Mouse (Mus musculus) embryonic fibroblast, embryonic 13.5 days (primary cell): ENCODE results near the gene Tmprss12. TPM values are rescaled to one million over a fixed set of nuclear protein-coding genes. Genes with fewer than 3 reads are reported as not detected.

ENCODE experiments used
- H3K27ac ChIP-seq: 2 replicates; pipeline ENCODE4 v1.5.1; 2012; ENCODE audit warnings: low read length, control low read depth, inconsistent platforms; ENCODE audit not compliant: insufficient read depth
- H3K4me1 ChIP-seq: 2 replicates; pipeline ENCODE4 v1.6.1; 2011; ENCODE audit warnings: low read length; ENCODE audit not compliant: control insufficient read depth, insufficient read depth
- H3K4me3 ChIP-seq: 2 replicates; pipeline ENCODE4 v1.5.1; 2011; ENCODE audit warnings: mild to moderate bottlenecking, control low read depth, low read length; ENCODE audit not compliant: insufficient read depth
- CTCF ChIP-seq: IDR thresholded peaks from 2 replicates; pipeline ENCODE4 v1.5.1; 2011; ENCODE audit warnings: mild to moderate bottlenecking, control low read depth, low read length, moderate library complexity, borderline replicate concordance; ENCODE audit not compliant: insufficient read depth
- POLR2A ChIP-seq: IDR thresholded peaks from 2 replicates; pipeline ENCODE4 v1.6.1; 2011; ENCODE audit warnings: low read depth, mild to moderate bottlenecking, control low read depth, low read length, moderate library complexity
- polyA plus RNA-seq: library from polyadenylated mRNA; stranded (reverse); fragments of >200 nt; gene quantifications from 2 replicates; pipeline ENCODE4 v1.2.4, GENCODE M21; 2011; ENCODE audit warnings: low read depth; ENCODE audit not compliant: missing spikeins, insufficient read length

Gene Tmprss12
- not detected in 2 replicates for polyA plus RNA-seq

GRCm38 (mm10) chr15:100280626-100281025 lies at the start of gene Tmprss12:
TSS of gene Tmprss12 (plus strand) at chr15:100280837.
- H3K27ac ChIP-seq, result no peak within 1 kb of the TSS
- H3K4me1 ChIP-seq, result no peaks in the 10 kb centered on the region
- no peak within 1 kb of the TSS for H3K4me3 ChIP-seq
- TF ChIP-seq POLR2A (no peak), CTCF (no peak)

- TF ChIP-seq CTCF, result no peak
- TF ChIP-seq POLR2A, result no peak
- no peak overlapping the region for H3K27ac ChIP-seq
- peaks cover 10% of the 10 kb centered on the region for H3K4me1 ChIP-seq
- H3K4me3 ChIP-seq, result no peak overlapping the region
Measured at GRCm38 (mm10) chr15:100231616-100232525, 48.8 kb upstream of the Tmprss12 start.

DNA sequence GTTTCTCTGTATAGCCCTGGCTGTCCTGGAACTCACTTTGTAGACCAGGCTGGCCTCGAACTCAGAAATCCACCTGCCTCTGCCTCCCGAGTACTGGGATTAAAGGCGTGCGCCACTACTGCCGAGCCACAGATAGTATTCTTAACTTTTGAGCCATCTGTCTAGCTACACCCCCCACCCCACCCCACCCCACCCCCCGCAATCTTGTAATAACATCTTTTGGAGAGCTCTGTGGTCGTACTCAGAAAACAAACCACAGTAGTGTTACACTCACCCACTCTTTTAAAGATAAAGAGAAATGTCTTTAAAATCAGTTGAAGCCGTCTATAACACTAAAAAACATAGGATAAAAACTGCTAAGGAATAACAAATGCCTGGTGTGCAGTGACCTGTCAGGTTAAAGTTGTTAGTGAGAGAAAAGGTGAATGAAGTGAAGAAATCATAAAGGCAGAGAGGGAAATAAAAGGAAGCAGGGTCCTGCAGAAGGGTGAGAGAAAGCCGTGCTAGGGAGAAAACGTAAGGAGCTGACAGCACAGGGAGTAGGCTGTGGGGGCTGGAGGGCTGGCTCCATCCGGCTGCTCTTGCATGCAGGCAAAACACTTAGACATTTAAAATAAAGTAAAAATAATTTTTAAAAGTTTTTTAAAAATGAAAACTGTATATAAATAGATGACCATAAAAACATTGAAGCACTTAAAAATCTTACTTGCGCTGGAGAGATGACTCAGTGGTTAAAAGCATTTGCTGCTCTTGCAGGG lies 45.2 kb upstream of the Tmprss12 start:
- H3K4me3 ChIP-seq, result no peak overlapping the region
- H3K4me1 ChIP-seq, result peaks cover 14% of the 10 kb centered on the region
- no peak for TF ChIP-seq POLR2A
- no peak for TF ChIP-seq CTCF
- H3K27ac ChIP-seq, result no peak overlapping the region

DNA sequence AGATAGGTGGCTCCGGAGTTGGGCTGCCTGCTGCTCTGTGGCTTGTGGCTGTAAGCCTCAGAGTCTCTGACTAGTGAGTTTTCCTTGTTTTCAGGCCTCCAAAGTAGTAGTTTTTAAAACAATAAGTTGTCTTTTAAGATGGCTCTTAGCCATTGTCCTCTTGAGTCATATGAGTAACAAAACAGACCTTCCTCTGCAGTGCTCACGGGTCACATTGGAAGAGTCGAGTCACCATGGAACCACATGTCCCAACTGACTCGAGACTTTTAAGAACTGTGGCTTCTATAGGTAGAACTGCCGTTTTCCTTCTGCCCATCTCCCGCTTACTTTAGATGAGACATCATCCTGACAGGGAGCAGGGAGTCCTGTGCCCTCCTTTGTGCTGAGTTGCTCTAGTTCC lies 43.7 kb upstream of the Tmprss12 start:
- TF ChIP-seq POLR2A, result no peak
- TF ChIP-seq CTCF, result no peak
- peaks cover 11% of the 10 kb centered on the region for H3K4me1 ChIP-seq

DNA sequence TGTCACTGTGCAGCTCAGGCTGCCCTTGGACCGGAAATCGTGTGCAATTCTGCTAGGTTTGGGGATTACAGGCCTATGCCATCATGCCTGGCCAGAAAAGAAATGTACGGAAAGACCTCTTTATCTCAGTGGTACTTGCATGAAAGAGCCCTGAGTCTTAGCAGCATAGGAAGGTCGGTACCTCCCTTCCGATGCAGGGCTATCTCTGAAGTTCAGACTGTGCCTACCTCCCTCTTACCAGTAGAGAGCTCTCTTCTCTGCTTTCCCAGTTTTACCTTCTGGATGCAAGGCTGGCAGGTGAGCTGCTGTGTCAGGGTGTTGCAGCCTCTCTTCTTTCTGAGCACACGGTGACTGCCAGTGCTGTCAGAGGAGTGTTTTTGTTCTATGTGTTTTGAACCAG lies 38.9 kb upstream of the Tmprss12 start:
- Histone ChIP-seq H3K27ac (no peak overlapping the region), H3K4me3 (no peak overlapping the region), H3K4me1 (peaks cover 6% of the 10 kb centered on the region)
- TF ChIP-seq POLR2A (no peak), CTCF (no peak)

More for the DNA sequence above, 43.7 kb upstream of the Tmprss12 start:
- H3K27ac ChIP-seq, result peak overlapping the region; percentile 55; the same call in 1 of the 2 replicates
- no peak overlapping the region for H3K4me3 ChIP-seq

DNA sequence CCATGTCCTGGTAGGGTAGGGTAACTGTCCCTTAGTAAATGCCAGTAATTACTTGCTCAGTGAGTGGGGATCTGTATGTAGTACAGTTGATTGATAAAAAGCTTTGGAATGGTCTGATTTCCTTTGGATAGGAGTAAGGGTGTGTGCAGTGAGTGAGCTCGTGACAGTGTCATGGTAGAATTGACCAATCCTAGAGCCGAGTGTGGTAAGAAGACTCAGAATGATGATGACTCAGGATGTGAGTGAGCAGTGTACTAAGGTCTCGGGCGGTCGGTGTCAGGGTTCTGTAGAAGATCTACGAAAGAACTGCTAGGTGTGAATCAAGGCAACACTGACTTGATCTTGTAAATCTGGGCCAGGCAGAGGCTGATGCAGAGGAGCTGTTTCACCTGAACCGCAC lies 34.7 kb upstream of the Tmprss12 start:
- Histone ChIP-seq H3K4me1 (peaks cover 9% of the 10 kb centered on the region), H3K4me3 (no peak overlapping the region), H3K27ac (peak overlapping the region; percentile 14; the same call in 1 of the 2 replicates)
- TF ChIP-seq POLR2A, result no peak
- TF ChIP-seq CTCF, result no peak

DNA sequence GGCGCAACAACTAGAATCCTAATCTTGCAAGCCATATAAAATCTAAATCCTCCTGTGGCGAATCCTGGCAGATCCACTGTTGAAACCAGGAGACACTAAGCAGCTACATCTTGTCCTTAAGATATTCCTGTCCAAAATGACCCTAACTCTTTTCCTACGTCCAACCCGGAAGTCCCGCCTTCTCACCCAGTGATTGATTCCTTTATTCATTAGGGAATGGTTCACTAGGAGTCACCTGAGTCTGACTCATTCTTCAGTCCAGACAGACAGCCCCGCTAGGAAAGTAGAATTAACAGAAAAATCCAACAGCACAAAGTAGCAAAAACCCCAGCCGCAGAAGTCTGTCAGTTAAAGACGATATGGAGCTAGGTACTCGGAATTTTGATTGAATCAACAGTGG lies 33.3 kb upstream of the Tmprss12 start:
- H3K4me1 ChIP-seq, result peaks cover 15% of the 10 kb centered on the region
- no peak overlapping the region for H3K4me3 ChIP-seq

GRCm38 (mm10) chr15:100248665-100249433 lies 31.8 kb upstream of the Tmprss12 start:
- H3K4me1 ChIP-seq, result peaks cover 15% of the 10 kb centered on the region
- no peak overlapping the region for H3K4me3 ChIP-seq
- TF ChIP-seq CTCF (no peak), POLR2A (no peak)
- H3K27ac ChIP-seq, result no peak overlapping the region

More for the DNA sequence above, 33.3 kb upstream of the Tmprss12 start:
- no peak overlapping the region for H3K27ac ChIP-seq
- TF ChIP-seq CTCF, result no peak
- TF ChIP-seq POLR2A, result no peak

DNA sequence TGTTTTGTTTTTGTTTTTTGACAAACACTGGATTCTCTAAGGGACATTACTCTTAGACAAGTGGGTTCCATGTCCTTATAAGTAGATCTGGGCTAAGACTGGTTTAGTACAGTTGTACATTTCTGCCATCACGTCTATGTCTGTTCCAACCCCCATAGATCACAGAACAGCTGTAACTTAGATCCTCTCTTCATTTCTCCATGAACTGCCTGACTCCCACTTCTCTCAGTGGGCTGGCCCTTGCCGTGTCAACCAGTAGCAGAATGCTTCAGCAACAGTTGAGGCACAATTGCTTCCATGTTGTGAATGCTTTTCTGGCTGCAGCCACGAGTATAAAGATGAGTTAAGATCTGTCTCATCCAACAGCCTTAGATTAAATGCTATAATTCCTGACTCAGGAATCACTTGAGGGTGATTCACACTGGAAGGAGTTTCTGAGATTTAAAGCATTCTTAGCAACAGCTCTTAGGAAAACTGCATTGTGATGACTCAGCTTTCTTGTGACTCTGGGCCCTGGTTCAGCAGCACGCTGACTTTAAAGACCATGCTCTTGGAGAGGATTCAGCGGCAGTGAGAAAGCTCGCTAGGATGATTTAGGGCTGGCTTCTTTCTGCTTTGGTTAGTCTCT lies 29.4 kb upstream of the Tmprss12 start:
- TF ChIP-seq POLR2A (no peak), CTCF (no peak)
- peaks cover 15% of the 10 kb centered on the region for H3K4me1 ChIP-seq
- H3K27ac ChIP-seq, result peak overlapping the region; percentile 79
- H3K4me3 ChIP-seq, result no peak overlapping the region
